Mouse (Mus musculus) kidney, adult 2 months (tissue): Measurements from ENCODE around the gene Sdk2.

Experiments
- CTCF ChIP-seq: fragments of 200-500 bp; conservative IDR thresholded peaks from 2 replicates; pipeline ENCODE4 v1.5.1; 2011; ENCODE audit warnings: low read depth, mild to moderate bottlenecking, control low read depth, low read length, moderate library complexity, mixed read lengths; ENCODE audit not compliant: insufficient read depth, insufficient read length
- POLR2A ChIP-seq: fragments of 200-500 bp; IDR thresholded peaks from one replicate; pipeline ENCODE4 v1.6.1; 2011; ENCODE audit warnings: low read depth, low read length, control low read depth

GRCm38 (mm10) chr11:113981732-113982503 lies 84.9 kb downstream of the Sdk2 start:
- TF ChIP-seq CTCF (no peak), POLR2A (no peak)
